Mouse (Mus musculus) right cerebral cortex, adult 18-20 months (tissue): ENCODE measurements around the gene Dnah2.

ENCODE experiments used
- DNase-seq: peaks from one replicate; pipeline ENCODE4 v3.0.0; 2022; ENCODE audit warnings: mixed read lengths

The Dnah2 gene

DNA sequence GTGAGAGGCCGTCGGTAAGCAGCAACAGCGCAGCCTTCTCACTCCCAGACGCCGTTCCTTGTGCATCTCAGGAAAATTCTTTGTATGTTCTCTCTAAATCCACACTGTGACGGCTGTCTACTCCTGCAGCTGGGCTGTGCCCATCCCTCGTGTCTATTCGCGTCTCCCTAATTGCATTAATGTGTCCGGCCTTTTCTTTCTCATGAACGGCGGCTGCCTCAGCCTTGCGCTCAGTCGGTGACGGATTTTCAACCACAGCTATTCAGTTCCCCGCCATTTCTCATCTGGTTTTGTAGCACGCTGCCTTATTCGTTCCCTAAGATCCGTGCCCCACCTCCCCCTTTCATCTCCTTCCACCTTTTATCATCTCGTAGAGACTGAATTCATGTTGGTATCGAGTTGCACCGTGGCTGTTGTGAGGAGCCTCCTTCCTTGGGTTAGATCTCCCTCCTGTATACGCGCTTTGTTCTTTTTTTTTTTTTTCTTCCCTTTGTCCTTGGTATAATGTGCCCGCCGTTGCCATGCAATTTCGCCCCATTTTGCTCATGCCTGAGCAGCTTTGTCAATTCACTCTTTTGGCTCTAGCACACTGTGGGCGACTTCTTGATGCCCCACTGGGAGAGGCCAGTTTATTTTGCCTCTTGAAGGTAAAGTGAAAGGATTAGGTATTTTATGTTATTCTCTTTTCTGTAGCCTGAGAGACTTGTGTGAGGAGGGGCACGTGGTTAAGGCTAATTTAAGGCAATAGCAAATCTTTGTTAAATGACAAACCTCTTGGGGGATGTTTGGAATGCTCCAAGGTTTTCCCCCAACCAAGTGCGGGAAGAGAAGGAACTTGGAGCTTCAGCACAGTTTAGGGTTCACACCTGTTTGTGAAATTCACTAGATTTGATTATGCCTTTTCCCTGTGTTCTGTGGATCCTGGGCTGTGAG is 21.5 kb downstream of the Dnah2 start:
- no peak for DNase-seq

DNA sequence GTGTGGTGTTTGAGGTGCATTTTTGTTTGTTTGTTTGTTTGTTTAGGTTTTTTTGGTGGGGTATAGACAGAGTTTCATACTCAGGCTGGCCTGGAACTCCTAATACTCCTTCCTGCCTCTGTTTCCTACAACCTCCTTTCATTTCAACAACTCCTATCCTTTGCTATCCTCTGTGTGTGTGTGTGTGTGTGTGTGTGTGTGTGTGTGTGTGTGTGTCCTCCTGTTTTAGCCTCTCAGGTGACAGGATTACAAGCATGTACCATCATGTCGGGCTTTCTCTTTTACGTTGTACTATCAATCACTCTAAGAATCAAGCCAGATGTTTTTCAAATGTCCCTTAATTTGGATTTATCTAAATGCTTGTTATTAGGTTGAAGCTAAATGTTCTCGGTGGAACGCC is 22.3 kb downstream of the Dnah2 start:
- no peak for DNase-seq

DNA sequence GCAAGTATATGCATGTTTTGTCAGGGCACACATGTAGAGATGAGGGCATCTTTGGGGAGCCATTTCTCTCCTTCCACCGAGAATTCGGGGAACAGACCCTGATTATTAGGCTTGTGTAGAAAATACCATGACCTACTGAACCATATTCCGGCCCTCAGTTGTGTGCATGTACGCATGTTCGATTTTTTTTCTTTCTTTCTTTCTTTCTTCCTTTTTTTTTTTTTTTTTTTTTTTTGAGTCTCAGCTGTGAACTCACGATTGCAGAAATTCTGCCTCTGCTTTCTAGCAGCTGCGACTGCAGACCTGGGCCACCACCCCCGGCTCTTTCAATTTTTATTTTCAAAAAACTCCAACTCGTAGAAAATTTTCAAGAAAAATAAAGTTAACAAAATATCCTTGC is 23.2 kb downstream of the Dnah2 start:
- DNase-seq: no peak

DNA sequence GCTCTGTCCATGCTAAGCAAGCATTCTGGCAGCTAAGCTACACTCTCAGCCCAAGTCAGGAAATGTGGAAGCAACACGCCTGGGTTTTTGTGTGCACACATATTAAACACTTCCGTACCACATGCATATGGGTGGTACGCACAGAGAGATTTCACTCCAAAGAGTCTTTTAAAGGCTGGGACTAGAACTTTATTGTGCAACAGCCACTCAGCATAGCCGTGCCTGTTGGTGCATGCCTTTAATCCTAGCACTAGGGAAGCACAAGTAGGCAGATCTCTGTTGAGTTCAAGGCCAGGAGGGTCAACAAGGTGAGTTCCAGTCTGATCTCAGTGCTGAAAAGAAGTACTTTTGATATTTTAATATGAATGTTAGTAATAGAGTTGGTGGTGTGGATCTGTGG is 25.3 kb downstream of the Dnah2 start:
- DNase-seq: no peak

DNA sequence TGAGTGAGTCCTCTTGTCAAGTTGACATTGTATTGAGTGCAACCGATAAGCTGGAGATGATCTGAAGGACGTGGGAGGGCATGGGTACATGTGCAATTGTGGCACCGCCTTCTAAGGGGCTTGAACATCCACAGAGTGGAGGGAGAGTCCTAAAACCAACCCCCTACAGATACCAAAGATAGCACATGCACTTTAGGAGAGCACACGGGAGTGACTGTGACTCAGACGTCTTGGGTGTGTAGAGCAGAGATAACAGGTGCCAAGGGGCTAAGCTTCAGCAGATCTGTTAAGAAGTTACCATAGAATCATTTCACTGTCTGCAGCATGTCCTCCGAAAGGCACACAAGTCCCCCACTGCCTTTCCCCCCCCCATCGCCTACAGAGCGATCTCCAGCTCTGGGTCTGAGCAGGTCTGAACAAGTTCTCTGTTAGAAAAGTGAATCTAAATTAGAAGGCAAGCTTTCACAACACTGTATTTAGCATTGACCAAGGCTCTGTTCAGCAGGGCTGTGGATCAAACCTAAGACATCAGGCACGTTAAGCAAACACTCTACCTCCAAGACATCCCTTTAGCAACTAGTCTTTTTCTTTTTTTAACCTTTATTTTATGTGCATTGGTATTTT is 27.3 kb downstream of the Dnah2 start:
- DNase-seq: no peak

DNA sequence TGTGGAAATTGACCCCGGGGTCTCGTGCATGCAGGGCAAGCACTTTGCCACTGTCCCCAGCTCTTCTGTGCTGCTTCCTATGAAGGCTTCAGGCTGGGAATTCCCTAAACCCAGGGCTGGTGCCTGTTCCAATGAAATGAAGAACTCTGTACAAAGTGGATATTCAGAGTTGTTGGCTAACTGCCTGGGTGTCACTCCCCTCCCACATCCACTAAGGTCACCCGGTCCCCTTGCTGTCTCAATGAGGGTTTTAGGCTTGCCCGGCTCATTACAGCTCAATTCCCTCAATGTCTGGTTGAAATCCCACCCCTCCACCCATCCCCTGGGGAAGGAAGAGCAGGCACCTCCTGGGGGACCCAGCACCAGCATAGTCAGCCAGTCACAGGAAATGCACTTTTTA is 28.9 kb downstream of the Dnah2 start:
- no peak for DNase-seq

DNA sequence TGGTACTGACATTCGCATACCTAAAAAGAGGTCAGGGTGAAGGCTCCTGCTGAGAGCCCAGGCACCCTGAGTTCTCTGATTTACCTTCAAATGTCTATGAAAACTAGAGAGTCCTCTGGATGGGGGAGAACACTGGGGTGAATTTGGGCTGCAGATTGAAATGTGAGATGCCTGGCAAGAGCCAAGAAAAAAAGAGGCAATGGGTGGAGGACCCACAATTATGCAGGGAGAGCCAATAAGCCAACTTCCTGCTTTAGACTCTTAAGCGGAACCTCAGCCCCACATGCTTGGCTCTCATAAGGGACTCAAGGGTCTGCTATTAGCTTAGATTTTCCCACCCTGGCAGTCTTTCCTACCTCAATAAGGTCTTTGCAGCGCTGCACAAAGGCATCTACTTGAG is 32.2 kb downstream of the Dnah2 start:
- DNase-seq: no peak

DNA sequence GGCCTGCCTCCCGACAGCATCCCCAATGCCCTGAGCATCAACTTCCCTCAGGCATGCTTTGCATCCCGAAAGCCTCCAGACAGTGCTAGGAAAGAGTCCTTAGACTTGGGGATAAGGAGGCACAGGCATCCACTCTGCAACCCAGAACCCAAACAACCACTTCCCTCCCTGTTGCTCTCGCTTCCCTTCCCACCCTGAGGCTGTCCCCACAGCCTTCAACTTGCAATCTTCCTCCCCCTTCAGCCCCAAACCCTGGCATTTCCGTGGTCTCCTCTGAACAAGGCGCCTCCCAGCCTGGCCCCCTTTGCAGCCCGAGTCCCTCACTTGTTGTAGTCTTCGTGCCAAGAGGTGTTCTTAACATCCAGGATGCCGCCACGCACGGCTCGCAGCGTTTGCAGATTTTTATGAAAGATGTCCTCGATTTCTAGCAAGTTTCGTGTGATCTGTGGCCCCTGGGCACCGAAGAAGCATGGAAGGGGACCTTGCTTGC is 32.7 kb downstream of the Dnah2 start:
- no peak for DNase-seq

DNA sequence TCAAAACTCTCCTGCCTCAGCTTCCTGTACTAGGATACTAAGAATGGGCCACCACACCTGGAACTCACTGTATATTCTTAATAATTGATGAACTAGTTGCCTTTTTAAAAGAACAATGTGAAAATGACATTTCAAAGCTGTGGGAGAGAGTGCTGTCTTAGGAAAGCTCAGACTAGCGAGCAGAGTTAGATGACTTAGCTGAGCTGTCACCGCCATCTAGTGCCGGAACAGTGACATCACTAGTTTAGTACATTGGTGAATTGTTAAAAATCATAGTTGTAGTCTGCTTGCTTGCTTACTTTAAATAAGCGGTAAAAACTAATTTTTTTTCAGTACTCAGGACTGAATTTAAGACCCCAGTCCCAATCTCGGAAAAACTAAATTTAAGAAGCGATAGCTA is 35.1 kb downstream of the Dnah2 start:
- DNase-seq: peak; percentile 63

DNA sequence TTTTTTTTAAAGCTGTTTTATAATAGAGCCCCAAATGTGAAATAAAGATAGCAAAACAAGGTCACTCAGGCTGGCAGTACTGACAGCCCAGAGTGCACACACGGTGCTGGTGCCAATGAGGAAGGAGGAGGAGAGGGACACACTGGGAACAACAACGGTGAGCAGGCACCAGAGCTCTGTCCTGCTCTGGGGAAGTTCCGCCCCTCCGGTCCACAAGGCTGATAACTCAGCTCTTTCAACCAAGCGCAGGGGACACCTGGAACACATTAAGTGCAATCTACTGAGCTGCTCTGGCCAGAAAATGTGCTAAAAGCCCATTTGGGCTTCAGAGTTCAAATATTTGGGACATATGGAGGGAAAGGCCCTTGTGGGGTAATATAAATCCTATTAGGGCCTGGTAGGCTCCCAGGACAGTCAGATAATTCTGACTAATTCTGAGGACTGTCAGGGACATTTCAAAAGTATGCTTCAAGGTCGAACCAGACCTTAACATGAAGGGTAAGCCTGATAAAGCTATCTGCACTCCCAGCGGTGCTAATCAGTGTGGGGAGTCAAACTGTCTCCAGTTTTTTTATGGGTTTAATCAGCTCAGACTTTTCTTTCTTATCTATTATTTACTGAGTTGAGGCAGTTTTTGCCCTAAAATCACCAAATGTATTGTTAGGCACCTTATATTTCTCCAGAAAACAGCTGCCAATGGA is 38.0 kb downstream of the Dnah2 start:
- no peak for DNase-seq

DNA sequence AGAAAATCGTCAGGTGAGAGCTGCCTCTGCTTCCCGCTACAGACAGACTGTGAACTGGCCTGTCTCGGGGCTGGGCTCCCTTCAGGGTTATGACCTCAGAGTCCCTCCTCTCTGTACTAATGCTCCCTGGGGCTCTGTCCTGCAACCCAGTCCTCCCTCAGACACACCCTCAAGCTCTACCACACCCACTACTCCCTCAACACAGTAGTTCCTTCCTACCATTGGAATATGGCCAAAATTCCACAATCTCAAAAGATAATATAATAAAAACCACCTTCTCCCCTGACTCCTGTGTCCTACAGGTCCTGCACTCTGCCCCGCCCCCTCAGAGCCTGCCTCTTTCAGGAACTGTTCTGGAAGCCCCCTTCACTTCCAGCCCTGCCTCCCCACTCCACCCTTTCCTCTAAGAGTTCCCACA is 45.0 kb downstream of the Dnah2 start:
- DNase-seq: no peak

DNA sequence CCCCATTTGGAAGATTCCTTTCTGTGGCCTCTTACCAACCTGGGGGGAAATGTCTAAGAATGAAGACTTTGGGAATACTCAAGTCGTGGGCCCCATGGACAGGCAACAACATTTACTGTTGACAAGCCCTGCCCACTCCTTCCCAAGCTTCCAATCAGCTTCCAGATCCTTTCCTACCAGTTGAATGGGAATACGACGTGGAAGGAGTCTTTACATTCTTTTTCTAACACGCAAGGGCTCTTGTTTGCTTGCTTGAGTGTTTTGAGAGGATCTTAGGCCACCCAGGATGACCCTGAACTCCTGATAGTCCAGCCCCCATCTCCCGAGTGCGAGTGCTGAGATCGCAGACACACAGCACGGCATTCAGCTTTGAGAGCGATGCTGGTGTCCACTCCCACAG is 47.4 kb downstream of the Dnah2 start:
- DNase-seq: no peak

DNA sequence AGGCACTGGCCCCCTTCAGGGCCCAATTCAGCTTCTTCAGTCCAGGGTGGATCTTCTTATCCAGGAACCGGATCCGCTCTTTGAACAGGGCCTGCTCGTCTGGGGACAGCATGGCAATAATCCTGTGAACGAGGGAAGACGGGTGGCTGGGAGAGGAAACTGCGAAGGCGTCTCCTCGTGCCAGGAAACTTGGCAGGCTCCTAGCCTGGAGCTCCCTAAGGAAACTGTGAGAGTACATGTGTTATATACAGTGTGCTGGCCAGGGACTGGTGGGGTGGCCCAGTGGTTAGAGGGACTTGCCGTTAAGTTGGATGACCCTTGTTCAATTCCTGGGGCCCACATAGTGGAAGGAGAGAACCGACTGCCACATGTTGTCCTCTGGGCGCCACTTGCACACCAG is 49.8 kb downstream of the Dnah2 start:
- DNase-seq: peak; percentile 50

DNA sequence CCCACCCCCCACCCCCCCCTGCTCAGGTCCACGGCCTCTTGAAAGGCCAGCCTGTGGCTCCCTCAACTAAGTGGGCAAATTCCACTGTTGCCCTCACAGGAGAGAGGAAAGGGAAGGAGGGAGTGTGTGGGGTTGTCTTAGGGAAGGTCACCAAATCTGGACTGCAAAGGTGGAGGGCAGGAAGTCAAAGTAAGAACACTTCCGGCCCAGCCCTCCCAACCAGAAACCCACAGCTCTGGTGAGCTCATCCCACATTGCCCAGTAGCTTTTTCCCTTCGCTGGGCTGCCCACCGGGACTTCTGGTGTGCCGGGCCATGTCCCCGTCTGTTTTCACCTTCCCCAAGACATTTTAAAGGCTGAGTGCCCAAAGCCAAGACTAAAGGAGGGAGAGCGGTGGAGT is 57.2 kb downstream of the Dnah2 start:
- no peak for DNase-seq

DNA sequence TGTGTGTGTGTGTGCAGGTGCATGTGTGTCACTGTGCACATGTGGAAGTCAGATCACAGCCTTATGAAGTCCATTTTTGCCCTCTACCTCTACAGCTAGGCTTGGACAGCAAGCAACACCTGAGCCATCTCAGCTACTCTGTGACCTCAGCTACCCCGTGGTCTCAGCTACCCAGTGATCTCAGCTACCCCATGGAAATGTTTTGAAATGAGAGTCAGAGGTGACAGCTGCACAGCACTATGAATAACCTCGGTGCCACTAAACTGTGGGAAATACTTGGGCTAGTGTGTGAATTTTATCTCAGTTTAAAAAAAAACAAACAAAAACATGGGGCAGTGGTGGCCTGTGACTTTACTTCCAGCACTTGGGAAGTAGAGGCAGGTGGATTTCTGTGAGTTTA is 58.0 kb downstream of the Dnah2 start:
- no peak for DNase-seq

DNA sequence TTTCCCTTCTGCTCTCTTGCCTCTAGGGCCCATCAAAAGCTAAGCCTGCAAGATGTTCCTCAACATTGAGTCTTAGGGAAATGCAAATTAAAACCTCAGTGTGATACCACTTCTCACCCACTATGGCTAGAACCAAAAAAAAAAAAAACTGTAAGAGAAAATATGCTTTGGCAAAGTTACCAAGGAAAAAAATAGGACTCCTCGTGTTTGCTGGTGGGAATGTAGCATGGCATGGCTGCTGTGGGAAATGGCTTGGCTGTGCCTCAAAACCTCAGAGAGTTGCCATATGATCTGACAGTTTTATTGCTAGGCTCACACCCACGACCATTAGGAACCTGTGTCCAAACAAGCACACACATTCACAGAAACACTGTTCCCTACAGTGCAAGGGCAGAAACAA is 61.4 kb downstream of the Dnah2 start:
- peak; percentile 8 for DNase-seq

DNA sequence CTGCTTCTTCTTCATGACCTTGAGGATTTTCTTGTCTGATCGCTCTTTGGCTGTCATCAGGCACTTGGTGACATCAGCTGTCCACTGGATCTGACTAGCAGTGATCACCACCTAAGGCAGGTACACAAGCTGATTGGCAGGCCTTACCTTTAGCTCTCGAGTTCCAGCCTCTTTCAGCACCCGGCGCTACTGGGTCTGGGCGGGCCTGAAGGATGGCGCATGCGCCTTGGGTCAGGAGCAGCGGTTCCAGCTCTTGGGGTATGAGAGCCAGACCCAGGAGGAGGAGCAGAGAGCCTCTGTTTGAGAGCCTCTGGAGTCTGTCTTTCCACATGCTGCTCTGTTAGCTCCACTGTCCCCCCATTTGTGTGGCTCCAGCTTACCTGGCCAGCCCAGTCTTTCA is 71.3 kb downstream of the Dnah2 start:
- no peak for DNase-seq

DNA sequence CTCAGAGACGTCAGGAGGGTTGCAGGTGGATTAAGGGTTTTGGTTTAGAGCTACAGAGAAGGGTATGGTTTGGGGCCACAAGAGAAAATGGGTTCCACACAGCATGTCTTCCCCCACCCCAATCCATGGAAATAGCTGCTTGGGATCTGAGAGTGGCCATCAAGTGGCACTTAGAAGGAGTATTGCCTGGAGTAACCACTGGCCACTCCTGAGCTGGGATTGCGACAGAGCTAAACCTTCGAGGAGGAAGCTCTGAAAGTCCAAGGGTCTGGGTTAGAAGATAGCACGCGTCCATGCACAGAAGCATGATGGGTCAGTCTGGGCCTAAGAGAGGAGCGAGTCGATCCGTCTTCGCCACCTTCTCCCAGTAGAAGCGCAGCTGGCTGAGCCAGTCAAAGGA is 72.1 kb downstream of the Dnah2 start:
- DNase-seq: no peak

DNA sequence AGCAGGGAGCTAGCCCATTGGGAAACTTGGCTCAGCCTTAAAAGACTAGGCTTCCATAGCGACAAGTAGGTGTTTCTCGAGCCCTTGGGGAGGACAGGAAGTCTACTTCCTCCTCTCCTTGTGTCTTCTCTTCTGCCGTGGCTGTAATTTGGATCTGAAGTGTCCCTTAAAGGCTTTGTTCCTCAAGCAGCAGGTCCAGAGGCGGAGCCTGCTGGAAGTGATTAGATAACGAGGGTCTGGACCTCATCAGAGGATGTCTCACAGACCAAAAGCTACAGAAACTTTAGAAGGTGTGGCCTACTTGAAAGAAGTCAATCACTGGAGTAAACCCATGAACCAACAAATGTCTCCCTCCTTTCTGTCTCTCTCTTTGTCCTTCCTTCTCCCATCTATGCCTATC is 74.2 kb downstream of the Dnah2 start:
- DNase-seq: no peak

DNA sequence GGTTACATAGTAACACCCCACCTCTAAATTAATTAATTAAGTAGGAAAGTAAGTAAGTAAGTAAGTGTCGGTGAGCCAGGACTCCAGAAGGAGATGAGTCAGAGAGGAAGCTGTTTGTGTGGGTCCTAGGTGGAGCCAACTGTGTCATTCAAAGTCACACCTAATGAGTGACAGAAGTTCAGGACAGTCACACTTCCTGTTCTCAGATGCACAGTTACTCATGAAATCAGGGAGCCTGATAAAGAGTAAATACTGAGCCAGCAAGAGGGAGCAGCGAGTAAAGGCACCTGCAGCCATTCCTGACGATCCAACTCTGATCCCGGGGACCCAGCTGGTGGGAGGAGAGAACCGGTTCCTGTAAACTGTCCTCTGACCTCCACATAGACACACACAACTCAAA is 76.2 kb downstream of the Dnah2 start:
- DNase-seq: no peak

DNA sequence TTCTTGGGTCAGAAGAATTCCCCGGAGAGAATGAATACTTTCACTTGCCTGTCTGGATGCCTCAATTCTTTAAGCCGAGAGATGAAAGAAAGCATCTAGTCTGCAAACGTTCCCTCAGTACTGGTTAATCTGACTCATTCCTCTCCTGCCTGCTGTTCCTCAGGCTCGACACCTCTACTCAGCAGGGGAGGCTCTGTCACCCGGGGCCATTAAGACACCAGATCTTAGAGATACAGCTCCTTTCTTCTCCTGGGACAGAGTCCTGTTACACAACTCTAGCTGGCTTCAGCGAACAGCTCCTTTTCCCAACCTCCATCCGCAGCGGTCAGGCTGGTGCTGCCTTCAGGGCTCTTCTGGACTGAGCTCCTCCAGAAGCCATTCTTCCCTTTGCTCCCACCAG is 77.4 kb downstream of the Dnah2 start:
- DNase-seq: no peak

DNA sequence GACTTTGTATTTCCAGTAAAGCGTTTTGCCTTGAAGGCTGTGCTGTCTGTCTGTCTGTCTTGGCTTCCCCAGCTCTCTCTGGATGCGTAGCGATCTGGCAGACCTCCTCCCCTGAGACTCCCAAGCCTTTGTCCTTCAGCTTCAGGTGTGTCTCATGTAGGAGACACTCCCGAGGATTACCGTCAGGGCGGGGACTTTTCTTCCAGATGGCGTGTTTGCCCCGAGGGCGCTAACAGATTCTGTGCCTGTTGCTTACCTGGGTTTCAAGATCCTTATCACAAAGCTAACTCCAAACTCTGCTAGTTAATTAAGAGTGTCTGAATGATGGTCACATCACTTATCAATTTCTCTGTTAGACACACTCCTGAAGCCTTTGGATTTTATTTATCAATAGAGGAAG is 79.6 kb downstream of the Dnah2 start:
- no peak for DNase-seq

DNA sequence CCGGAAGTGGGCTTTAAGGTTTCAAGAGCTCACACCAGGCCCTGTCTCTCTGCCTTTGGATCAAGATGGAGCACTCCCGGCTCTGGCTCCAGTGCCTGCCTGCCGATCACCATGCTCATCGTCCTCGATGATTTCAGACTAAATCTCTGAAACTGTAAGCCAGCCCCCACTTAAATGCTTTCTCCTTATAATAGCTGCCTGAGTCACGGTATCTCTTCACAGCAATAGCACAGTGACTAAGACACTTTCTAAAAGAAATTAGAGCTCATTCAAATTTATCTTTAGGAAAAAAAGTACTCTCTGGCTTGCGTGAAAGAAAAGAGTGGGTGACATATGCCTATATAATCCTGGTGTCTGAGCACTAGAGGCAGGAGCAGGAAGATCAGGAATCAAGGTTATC is 84.9 kb downstream of the Dnah2 start:
- peak; percentile 49 for DNase-seq

DNA sequence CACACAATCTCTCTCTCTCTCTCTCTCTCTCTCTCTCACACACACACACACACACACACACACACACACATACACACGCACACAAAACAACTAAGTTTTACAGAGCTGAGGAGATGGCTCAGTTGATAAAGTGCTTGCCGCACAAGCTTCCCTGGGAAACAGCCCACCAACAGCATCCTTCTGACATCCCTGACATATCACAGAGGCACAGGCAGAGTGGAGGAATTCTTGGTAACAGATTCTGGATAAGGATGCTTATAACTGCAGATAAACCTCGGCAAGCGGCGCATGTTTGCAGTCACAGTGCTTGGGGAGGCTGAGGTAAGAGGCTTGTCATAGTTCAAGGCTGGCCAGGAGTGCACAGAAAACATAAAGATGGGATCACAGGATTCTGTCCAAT is 87.3 kb downstream of the Dnah2 start:
- no peak for DNase-seq
